Mouse (Mus musculus) MEL (cell line): ENCODE measurements around the gene Eva1c. TPM values are rescaled to one million over a fixed set of nuclear protein-coding genes. Genes with fewer than 3 reads are reported as not detected.

Experiments
- DNase-seq: peaks from one replicate; pipeline ENCODE4 v3.0.0; 2011; ENCODE audit warnings: low read depth, low spot score
- H3K27ac ChIP-seq: 2 replicates; pipeline ENCODE4 v1.5.1; 2012; ENCODE audit warnings: low read depth, mild to moderate bottlenecking, control low read depth, low read length, moderate library complexity; ENCODE audit not compliant: control insufficient read depth
- H3K27me3 ChIP-seq, 2 experiments: fragments of 150-350 bp in 1 of 2; sonication (generic) in 1 of 2; 2 replicates each; pipeline ENCODE4 v1.6.1; 2012; ENCODE audit warnings: low read length in 2 of 2, mild to moderate bottlenecking in 2 of 2, improper control_type of control experiment in 1 of 2, moderate library complexity in 1 of 2; ENCODE audit not compliant: insufficient read depth in 2 of 2, control insufficient read depth in 1 of 2
- H3K36me3 ChIP-seq, 2 experiments: 2 replicates each; pipeline ENCODE4 v1.6.1; 2012 to 2014; ENCODE audit warnings: low read length in 2 of 2, improper control_type of control experiment in 1 of 2, inconsistent platforms in 1 of 2, mild to moderate bottlenecking in 1 of 2; ENCODE audit not compliant: insufficient read depth in 2 of 2, control insufficient read depth in 1 of 2
- H3K4me1 ChIP-seq, 2 experiments: fragments of 150-350 bp in 1 of 2; sonication (generic) in 1 of 2; 2 replicates each; pipeline ENCODE4 v1.6.1; 2012; ENCODE audit warnings: low read length in 2 of 2, improper control_type of control experiment in 1 of 2, mild to moderate bottlenecking in 1 of 2; ENCODE audit not compliant: insufficient read depth in 2 of 2, control insufficient read depth in 1 of 2
- H3K4me3 ChIP-seq, 2 experiments: fragments of 150-350 bp in 1 of 2; sonication (generic) in 1 of 2; 2 replicates each; pipeline ENCODE4 v1.5.1; 2012; ENCODE audit warnings: low read depth in 2 of 2, low read length in 2 of 2, mild to moderate bottlenecking in 2 of 2, moderate library complexity in 2 of 2, control low read depth in 1 of 2, improper control_type of control experiment in 1 of 2; ENCODE audit not compliant: control insufficient read depth in 1 of 2, insufficient read depth in 1 of 2
- H3K79me2 ChIP-seq: 2 replicates; pipeline ENCODE4 v1.6.1; 2012; ENCODE audit warnings: mild to moderate bottlenecking, low read length, moderate library complexity; ENCODE audit not compliant: control insufficient read depth, poor library complexity, insufficient read depth
- H3K9ac ChIP-seq: 2 replicates; pipeline ENCODE4 v1.6.1; 2012; ENCODE audit warnings: low read depth, mild to moderate bottlenecking, control low read depth, low read length, moderate library complexity; ENCODE audit not compliant: control insufficient read depth, poor library complexity, severe bottlenecking
- H3K9me3 ChIP-seq: fragments of 150-350 bp; sonication (generic); replicated peaks from 2 replicates; pipeline ENCODE4 v1.6.1; 2012; ENCODE audit warnings: mild to moderate bottlenecking, low read length, improper control_type of control experiment, moderate library complexity; ENCODE audit not compliant: insufficient read depth
- BHLHE40 ChIP-seq: IDR thresholded peaks from 2 replicates; pipeline ENCODE4 v1.6.1; 2012; ENCODE audit warnings: low read depth, mild to moderate bottlenecking, inconsistent platforms, low read length, improper control_type of control experiment, borderline replicate concordance
- E2F4 ChIP-seq: IDR thresholded peaks from 2 replicates; pipeline ENCODE4 v1.6.1; 2011; ENCODE audit warnings: low read depth, low read length, improper control_type of control experiment, borderline replicate concordance
- ELF1 ChIP-seq: IDR thresholded peaks from 2 replicates; pipeline ENCODE4 v1.6.1; 2014; ENCODE audit warnings: low read depth, mild to moderate bottlenecking, inconsistent platforms, low read length, improper control_type of control experiment, moderate library complexity
- EP300 ChIP-seq, 2 experiments: IDR thresholded peaks; 2 replicates each; pipeline ENCODE4 v1.6.1; 2011; ENCODE audit warnings: improper control_type of control experiment in 2 of 2, low read length in 2 of 2, low read depth in 1 of 2, mild to moderate bottlenecking in 1 of 2
- HCFC1 ChIP-seq: IDR thresholded peaks from 2 replicates; pipeline ENCODE4 v1.6.1; 2012; ENCODE audit warnings: low read depth, mild to moderate bottlenecking, inconsistent platforms, low read length, improper control_type of control experiment, moderate library complexity
- KAT2A ChIP-seq: conservative IDR thresholded peaks from 2 replicates; pipeline ENCODE4 v1.6.1; 2012; ENCODE audit warnings: low read depth, low read length, improper control_type of control experiment, inconsistent platforms
- MAFK ChIP-seq: IDR thresholded peaks from 2 replicates; pipeline ENCODE4 v1.6.1; 2011; ENCODE audit warnings: low read depth, mild to moderate bottlenecking, low read length, improper control_type of control experiment, borderline replicate concordance
- MAX ChIP-seq: IDR thresholded peaks from 2 replicates; pipeline ENCODE4 v1.6.1; 2011; ENCODE audit warnings: low read length, improper control_type of control experiment
- MAZ ChIP-seq: IDR thresholded peaks from 2 replicates; pipeline ENCODE4 v1.6.1; 2012; ENCODE audit warnings: low read depth, mild to moderate bottlenecking, inconsistent platforms, low read length, improper control_type of control experiment
- MEF2A ChIP-seq: IDR thresholded peaks from 2 replicates; pipeline ENCODE4 v1.6.1; 2014; ENCODE audit warnings: low read depth, mild to moderate bottlenecking, inconsistent platforms, low read length, improper control_type of control experiment; ENCODE audit not compliant: poor library complexity, insufficient replicate concordance, severe bottlenecking; ENCODE audit errors: extremely low read depth
- MYC ChIP-seq: IDR thresholded peaks from 2 replicates; pipeline ENCODE4 v1.6.1; 2011; ENCODE audit warnings: low read depth, mild to moderate bottlenecking, low read length, improper control_type of control experiment, moderate library complexity
- NELFE ChIP-seq: IDR thresholded peaks from 2 replicates; pipeline ENCODE4 v1.6.1; 2011; ENCODE audit warnings: low read depth, low read length, improper control_type of control experiment
- NRF1 ChIP-seq: IDR thresholded peaks from 2 replicates; pipeline ENCODE4 v1.6.1; 2014; ENCODE audit warnings: low read depth, mild to moderate bottlenecking, inconsistent platforms, low read length, improper control_type of control experiment, moderate library complexity; ENCODE audit not compliant: poor library complexity, insufficient read depth, severe bottlenecking
- RCOR1 ChIP-seq: IDR thresholded peaks from 2 replicates; pipeline ENCODE4 v1.6.1; 2012; ENCODE audit warnings: low read depth, mild to moderate bottlenecking, inconsistent platforms, low read length, improper control_type of control experiment
- SMC3 ChIP-seq: IDR thresholded peaks from 2 replicates; pipeline ENCODE4 v1.6.1; 2011; ENCODE audit warnings: low read depth, low read length, improper control_type of control experiment
- TAL1 ChIP-seq: IDR thresholded peaks from 2 replicates; pipeline ENCODE4 v1.6.1; 2012; ENCODE audit warnings: mild to moderate bottlenecking, inconsistent platforms, low read length, moderate library complexity, mixed read lengths
- TBP ChIP-seq: IDR thresholded peaks from 2 replicates; pipeline ENCODE4 v1.8.0; 2011; ENCODE audit warnings: low read depth, low read length, improper control_type of control experiment
- UBTF ChIP-seq: IDR thresholded peaks from 2 replicates; pipeline ENCODE4 v1.6.1; 2012; ENCODE audit warnings: low read depth, mild to moderate bottlenecking, inconsistent platforms, low read length, improper control_type of control experiment, moderate library complexity, borderline replicate concordance; ENCODE audit not compliant: insufficient read depth
- USF2 ChIP-seq, 2 experiments: IDR thresholded peaks; 2 replicates each; pipeline ENCODE4 v1.6.1; 2011 to 2012; ENCODE audit warnings: improper control_type of control experiment in 2 of 2, low read length in 2 of 2, borderline replicate concordance in 1 of 2, inconsistent platforms in 1 of 2, low read depth in 1 of 2, mild to moderate bottlenecking in 1 of 2; ENCODE audit not compliant: insufficient read depth in 1 of 2
- ZC3H11A ChIP-seq: IDR thresholded peaks from 2 replicates; pipeline ENCODE4 v1.6.1; 2012; ENCODE audit warnings: low read depth, mild to moderate bottlenecking, inconsistent platforms, low read length, improper control_type of control experiment
- polyA plus RNA-seq, 2 experiments: library from polyadenylated mRNA; stranded (reverse) in 1 of 2; unstranded in 1 of 2; fragments of >175 nt in 1 of 2; fragments of >200 nt in 1 of 2; gene quantifications; 2 replicates each; pipeline versions ENCODE4 v1.2.1 to v1.2.4; 2012; ENCODE audit warnings: low replicate concordance in 2 of 2, low read depth in 1 of 2; ENCODE audit not compliant: insufficient read length in 2 of 2, insufficient read depth in 1 of 2, missing spikeins in 1 of 2
- total RNA-seq: library from RNA; depleted of rRNA; stranded (reverse); fragments of 300-350 nt; gene quantifications from 2 replicates; pipeline ENCODE4 v1.2.3, GENCODE M21; 2012

The Eva1c gene
- total and polyA plus RNA-seq, 3 experiments: 0.06 TPM; not detected in 2

DNA sequence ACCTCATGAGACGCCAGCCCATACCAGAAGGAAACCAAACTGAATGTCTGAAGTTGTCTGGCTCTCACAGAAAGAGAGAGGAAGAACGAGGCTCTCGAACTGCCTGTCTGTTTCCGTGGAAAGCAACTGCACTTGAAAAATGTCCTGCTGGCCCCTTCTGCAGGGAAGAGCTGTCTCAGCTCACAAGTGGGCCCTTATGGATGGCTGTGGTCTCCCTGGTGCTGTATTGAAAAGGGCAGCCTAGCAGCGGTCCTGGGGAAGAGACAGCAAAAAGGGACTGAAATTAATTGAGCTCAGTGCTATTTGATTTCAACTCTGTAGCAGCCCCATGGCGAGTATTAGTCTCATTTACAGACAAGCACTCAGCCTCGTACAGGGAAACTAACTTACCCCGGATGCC, 10.9 kb downstream of the Eva1c start:
- Histone ChIP-seq H3K4me3 (no peak overlapping the region), H3K4me1 (no peaks in the 10 kb centered on the region), H3K9ac (no peak overlapping the region), H3K9me3 (no peaks in the 10 kb centered on the region), H3K36me3 (no peaks in the 10 kb centered on the region), H3K79me2 (no peaks in the 10 kb centered on the region), H3K27ac (no peak overlapping the region), H3K27me3 (peaks cover 0 to 2% of the 10 kb centered on the region in 2 experiments; a peak in 2 of 4 replicates)
- no peak for DNase-seq
- TF ChIP-seq MYC: no peak
- TF ChIP-seq TAL1: no peak
- TF ChIP-seq UBTF: no peak
- no peak for TF ChIP-seq MEF2A
- no peak for TF ChIP-seq MAFK
- TF ChIP-seq SMC3: no peak
- TF ChIP-seq USF2 (IDR thresholded peaks at IDR 0.05; ENCODE audit: borderline replicate concordance in 1 of 2, insufficient read depth in 1 of 2, low read depth in 1 of 2, low read length in 2 of 2): no peak
- TF ChIP-seq, all 39 proteins: peak for 0

- DNase-seq: no peak
- H3K9me3 ChIP-seq: no peaks in the 10 kb centered on the region
- no peak overlapping the region for H3K27ac ChIP-seq
- TF ChIP-seq USF2 (IDR thresholded peaks at IDR 0.05; ENCODE audit: borderline replicate concordance in 1 of 2, insufficient read depth in 1 of 2, low read depth in 1 of 2, low read length in 2 of 2): no peak
- TF ChIP-seq ZC3H11A: no peak
- TF ChIP-seq NELFE: no peak
- no peak for TF ChIP-seq MAZ
- TF ChIP-seq EP300 (IDR thresholded peaks at IDR 0.05; ENCODE audit: low read depth in 1 of 2, low read length in 2 of 2): no peak
- TF ChIP-seq UBTF: no peak
- TF ChIP-seq E2F4: no peak
- TF ChIP-seq MAX: no peak
- no peak for TF ChIP-seq HCFC1
- TF ChIP-seq NRF1: no peak
- TF ChIP-seq TAL1: no peak
- TF ChIP-seq SMC3: no peak
- no peak for TF ChIP-seq TBP
- TF ChIP-seq BHLHE40: no peak
- no peak for TF ChIP-seq KAT2A
- no peak for TF ChIP-seq RCOR1
- TF ChIP-seq ELF1: no peak
- no peak overlapping the region for H3K9ac ChIP-seq
- H3K79me2 ChIP-seq: no peaks in the 10 kb centered on the region
- H3K27me3 ChIP-seq: no peaks in the 10 kb centered on the region
- H3K4me3 ChIP-seq: no peak overlapping the region
- no peaks in the 10 kb centered on the region for H3K36me3 ChIP-seq
- H3K4me1 ChIP-seq: no peaks in the 10 kb centered on the region
These were observed 15.6 kb downstream of the Eva1c start for GRCm38 (mm10) chr16:90842164-90842563.
